Mouse (Mus musculus) midbrain, postnatal 0 days (tissue): ENCODE measurements around the gene Inhbe. TPM values are rescaled to one million over a fixed set of nuclear protein-coding genes. Genes with fewer than 3 reads are reported as not detected.

Experiments used
- ATAC-seq: fragments of 200-750 bp; cut with Nextera tagmentation; 2 replicates; pipeline ENCODE4 v1.8.0; 2017; ENCODE audit warnings: moderate number of reproducible peaks, mild to moderate bottlenecking, moderate TSS enrichment, moderate library complexity; ENCODE audit not compliant: low FRiP score
- DNase-seq: peaks from one replicate; pipeline ENCODE4 v3.0.0-alpha.2; 2015; ENCODE audit warnings: low spot score
- H3K27ac ChIP-seq: fragments of 300-500 bp; sonication (generic); 2 replicates; pipeline ENCODE4 v1.5.1; 2014; ENCODE audit warnings: low read depth, mild to moderate bottlenecking, low read length, mixed read lengths
- H3K27me3 ChIP-seq: fragments of 300-500 bp; sonication (generic); 2 replicates; pipeline ENCODE4 v1.6.1; 2014; ENCODE audit warnings: low read length, control low read depth, mixed read lengths; ENCODE audit not compliant: insufficient read depth
- H3K36me3 ChIP-seq: fragments of 300-500 bp; sonication (generic); 2 replicates; pipeline ENCODE4 v1.6.1; 2014; ENCODE audit warnings: low read length, control low read depth, mixed read lengths; ENCODE audit not compliant: insufficient read depth
- H3K4me1 ChIP-seq: fragments of 300-500 bp; sonication (generic); 2 replicates; pipeline ENCODE4 v1.6.1; 2014; ENCODE audit warnings: mild to moderate bottlenecking, control low read depth, antibody characterized with exemption, low read length, mixed read lengths; ENCODE audit not compliant: insufficient read depth
- H3K4me2 ChIP-seq: fragments of 300-500 bp; sonication (generic); 2 replicates; pipeline ENCODE4 v1.6.1; 2014; ENCODE audit warnings: low read depth, mild to moderate bottlenecking, low read length, mixed read lengths; ENCODE audit not compliant: poor library complexity, severe bottlenecking
- H3K4me3 ChIP-seq: fragments of 300-500 bp; sonication (generic); 2 replicates; pipeline ENCODE4 v1.5.1; 2014; ENCODE audit warnings: low read depth, mild to moderate bottlenecking, low read length, moderate library complexity
- H3K9ac ChIP-seq: fragments of 300-500 bp; sonication (generic); replicated peaks from 2 replicates; pipeline ENCODE4 v1.6.1; 2014; ENCODE audit warnings: mild to moderate bottlenecking, low read length, moderate library complexity, mixed read lengths; ENCODE audit not compliant: poor library complexity, severe bottlenecking
- H3K9me3 ChIP-seq: fragments of 300-500 bp; sonication (generic); 2 replicates; pipeline ENCODE4 v1.6.1; 2016; ENCODE audit warnings: low read length, control low read depth
- CTCF ChIP-seq: IDR thresholded peaks from 2 replicates; pipeline ENCODE4 v1.5.1; 2016; ENCODE audit warnings: antibody characterized with exemption, mild to moderate bottlenecking
- WGBS: fragments of 180-500 bp; shearing (Covaris S2); extraction: QIAGEN DNeasy Blood & Tissue Kit; methylation state at CpG from one replicate; pipeline ENCODE4 v1.1.7; 2014; 5-methylcytosine and 5-hydroxymethylcytosine counted together
- polyA plus RNA-seq: library from polyadenylated mRNA; unstranded; fragments of >200 nt; fragmentation: Nextera tagmentation; extraction: Ambion mirVana; gene quantifications from 2 replicates; pipeline ENCODE4 v1.2.1, GENCODE M21; 2015
- total RNA-seq: library from RNA; depleted of rRNA; stranded (reverse); fragments of >200 nt; gene quantifications from 2 replicates; pipeline ENCODE4 v1.2.3, GENCODE M21; 2014

Gene Inhbe
- total and polyA plus RNA-seq, 2 experiments from 2014 or later, result not detected

GRCm38 (mm10) chr10:127379654-127380053 lies 25.4 kb upstream of the Inhbe start:
- peak overlapping the region; percentile 76 for H3K4me2 ChIP-seq
- H3K9ac ChIP-seq, result peak overlapping the region; percentile 98; the same call in 1 of the 2 replicates
- ATAC-seq (no peak; the same call in 1 of the 2 replicates), DNase-seq (no peak)
- no peaks in the 10 kb centered on the region for H3K4me1 ChIP-seq
- peak overlapping the region; percentile 96; the same call in 1 of the 2 replicates for H3K27ac ChIP-seq
- no peaks in the 10 kb centered on the region for H3K9me3 ChIP-seq
- TF ChIP-seq CTCF, result no peak
- 85% methylated on average over 8 of the region's 8 CpGs for WGBS
- H3K36me3 ChIP-seq, result no peaks in the 10 kb centered on the region
- peak overlapping the region; percentile 64 for H3K4me3 ChIP-seq
- H3K27me3 ChIP-seq, result no peaks in the 10 kb centered on the region

- no peaks in the 10 kb centered on the region for H3K9me3 ChIP-seq
- no peaks in the 10 kb centered on the region for H3K27me3 ChIP-seq
- DNase-seq, result no peak
- no peaks in the 10 kb centered on the region for H3K4me1 ChIP-seq
- no peak overlapping the region for H3K9ac ChIP-seq
- ATAC-seq, result no peak
- H3K4me3 ChIP-seq, result no peak overlapping the region
- no peak overlapping the region for H3K4me2 ChIP-seq
- WGBS, result 79% methylated on average over 3 of the region's 3 CpGs
- H3K27ac ChIP-seq, result no peak overlapping the region
- TF ChIP-seq CTCF, result no peak
- no peaks in the 10 kb centered on the region for H3K36me3 ChIP-seq
Observed at GRCm38 (mm10) chr10:127377700-127378099, 23.5 kb upstream of the Inhbe start.

- Histone ChIP-seq H3K36me3 (no peaks in the 10 kb centered on the region), H3K9ac (no peak overlapping the region), H3K4me3 (no peak overlapping the region), H3K4me2 (no peak overlapping the region), H3K4me1 (no peaks in the 10 kb centered on the region), H3K27me3 (no peaks in the 10 kb centered on the region), H3K27ac (no peak overlapping the region), H3K9me3 (no peaks in the 10 kb centered on the region)
- ATAC-seq (no peak), DNase-seq (no peak)
- WGBS, result 67% methylated on average over 2 of the region's 2 CpGs
- TF ChIP-seq CTCF, result no peak
Observed at GRCm38 (mm10) chr10:127371023-127371422, 16.8 kb upstream of the Inhbe start.

GRCm38 (mm10) chr10:127369834-127370820 lies 15.9 kb upstream of the Inhbe start, which contains the start of gene Inhbc:
TSS of gene Inhbc (minus strand) at chr10:127370431.
- H3K4me2 ChIP-seq, result no peak within 1 kb of the TSS
- no peaks in the 10 kb centered on the region for H3K4me1 ChIP-seq
- no peak for TF ChIP-seq CTCF
- ATAC-seq (no peak), DNase-seq (no peak)
- H3K9me3 ChIP-seq, result no peaks in the 10 kb centered on the region
- no peaks in the 10 kb centered on the region for H3K36me3 ChIP-seq
- H3K4me3 ChIP-seq, result no peak within 1 kb of the TSS
- H3K27me3 ChIP-seq, result no peaks in the 10 kb centered on the region
- H3K9ac ChIP-seq, result no peak within 1 kb of the TSS
- H3K27ac ChIP-seq, result no peak within 1 kb of the TSS
- WGBS, result 77% methylated on average over 22 of the region's 22 CpGs

- Histone ChIP-seq H3K9me3 (no peaks in the 10 kb centered on the region), H3K4me1 (no peaks in the 10 kb centered on the region), H3K4me2 (no peak overlapping the region), H3K36me3 (no peaks in the 10 kb centered on the region), H3K9ac (no peak overlapping the region), H3K27ac (no peak overlapping the region), H3K27me3 (no peaks in the 10 kb centered on the region), H3K4me3 (no peak overlapping the region)
- no peak for ATAC-seq
- WGBS, result 74% methylated on average over 2 of the region's 2 CpGs
- no peak for TF ChIP-seq CTCF
- no peak for DNase-seq
Observed at GRCm38 (mm10) chr10:127368273-127368672, 14.1 kb upstream of the Inhbe start.

GRCm38 (mm10) chr10:127367116-127367515 lies 12.9 kb upstream of the Inhbe start:
- DNase-seq, result no peak
- ATAC-seq, result no peak
- WGBS, result 77% methylated on average over 5 of the region's 5 CpGs

More at GRCm38 (mm10) chr10:127367116-127367515, 12.9 kb upstream of the Inhbe start:
- no peak for TF ChIP-seq CTCF
- H3K9me3 ChIP-seq, result no peaks in the 10 kb centered on the region
- H3K27me3 ChIP-seq, result no peaks in the 10 kb centered on the region
- no peak overlapping the region for H3K27ac ChIP-seq
- no peaks in the 10 kb centered on the region for H3K4me1 ChIP-seq
- no peaks in the 10 kb centered on the region for H3K36me3 ChIP-seq
- no peak overlapping the region for H3K4me2 ChIP-seq
- no peak overlapping the region for H3K9ac ChIP-seq
- H3K4me3 ChIP-seq, result no peak overlapping the region
